Mouse (Mus musculus) erythroblast, embryonic 14.5 days (primary cell): ENCODE data around the gene Sbk3.

Experiments used
- GATA1 ChIP-seq: IDR thresholded peaks from 2 replicates; pipeline ENCODE4 v1.6.1; 2012; ENCODE audit warnings: low read length, inconsistent platforms, mixed read lengths
- TAL1 ChIP-seq: IDR thresholded peaks from 3 replicates; pipeline ENCODE4 v1.6.1; 2012; ENCODE audit warnings: low read length, inconsistent platforms, mixed read lengths

DNA sequence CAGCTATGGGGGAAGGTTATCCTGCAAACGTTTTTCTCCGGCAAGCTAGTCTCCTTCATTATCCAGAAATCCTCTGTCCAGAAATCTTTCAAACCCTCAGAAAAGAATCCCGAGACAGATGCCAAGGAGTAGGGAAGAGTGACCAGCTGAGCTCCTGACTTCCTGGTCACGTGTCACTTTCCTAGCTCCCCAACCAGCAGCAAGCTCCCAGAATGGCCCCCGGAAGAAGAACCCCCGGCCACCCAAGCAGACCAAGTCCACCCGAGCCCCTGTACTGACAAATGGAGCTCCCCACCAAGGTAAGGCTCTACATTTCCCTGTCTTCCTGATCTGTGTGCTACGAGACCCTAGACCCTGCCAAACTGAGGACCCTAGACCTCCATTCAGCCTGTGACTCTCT lies 43.3 kb downstream of the Sbk3 start:
- TF ChIP-seq TAL1: no peak
- TF ChIP-seq GATA1: no peak
